Mouse (Mus musculus): ENCODE measurements around the gene Prss57.
"Not testable (repeated sequence)": the region's sequence is repeated elsewhere in the genome, so short reads cannot be mapped to it uniquely, and the experiment has no call there.

Prss57 gene

GRCm38 (mm10) chr10:79780664-79781015 is 10.1 kb downstream of the Prss57 start:
- DNase-seq, result peak in 1 of 2 experiments; percentile 79

GRCm38 (mm10) chr10:79779784-79780663 is 10.7 kb downstream of the Prss57 start:
- DNase-seq, result peak; percentile 99

DNA sequence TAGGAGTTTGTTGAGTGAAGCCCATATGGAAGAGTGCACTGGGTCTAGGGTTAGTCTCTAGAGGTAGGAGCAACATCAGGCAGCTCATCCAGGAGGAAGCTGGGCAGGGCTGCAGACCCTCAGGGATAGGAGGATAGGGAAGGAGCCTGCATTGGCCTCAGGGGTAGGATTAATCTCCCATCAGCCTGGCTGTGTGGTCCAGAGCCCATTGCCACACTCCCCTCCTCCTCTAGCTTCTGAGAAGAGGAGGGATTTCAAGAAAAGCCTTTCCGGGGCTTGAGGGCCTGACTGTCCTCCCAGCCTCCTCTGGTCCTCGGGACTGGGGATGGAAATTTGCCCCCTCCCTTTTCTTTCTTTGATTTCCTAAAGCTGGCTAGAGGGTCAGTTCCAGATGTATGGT is 11.6 kb downstream of the Prss57 start:
- no peak for DNase-seq

DNA sequence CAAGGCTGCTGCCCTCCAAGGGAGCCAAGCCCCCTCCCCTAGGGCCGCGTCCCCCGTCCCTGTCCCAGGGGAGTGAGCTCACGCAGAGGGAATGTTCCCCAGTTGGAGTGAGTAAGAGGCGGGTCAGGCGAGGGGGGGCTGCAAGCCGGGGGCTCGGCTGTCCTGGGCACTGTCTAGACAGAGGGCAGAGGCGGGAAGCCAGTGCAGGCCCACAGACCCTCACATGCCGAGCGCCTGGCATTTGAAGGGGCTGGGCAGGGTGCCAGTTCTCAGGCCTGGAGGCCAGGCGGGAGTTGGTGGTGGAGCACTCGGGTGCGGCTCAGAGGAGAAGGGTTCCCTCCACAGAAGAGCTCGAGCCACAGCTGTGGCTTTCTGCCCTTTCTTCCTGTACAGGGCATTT is 12.8 kb downstream of the Prss57 start:
- peak in 1 of 2 experiments; percentile 58 for DNase-seq

DNA sequence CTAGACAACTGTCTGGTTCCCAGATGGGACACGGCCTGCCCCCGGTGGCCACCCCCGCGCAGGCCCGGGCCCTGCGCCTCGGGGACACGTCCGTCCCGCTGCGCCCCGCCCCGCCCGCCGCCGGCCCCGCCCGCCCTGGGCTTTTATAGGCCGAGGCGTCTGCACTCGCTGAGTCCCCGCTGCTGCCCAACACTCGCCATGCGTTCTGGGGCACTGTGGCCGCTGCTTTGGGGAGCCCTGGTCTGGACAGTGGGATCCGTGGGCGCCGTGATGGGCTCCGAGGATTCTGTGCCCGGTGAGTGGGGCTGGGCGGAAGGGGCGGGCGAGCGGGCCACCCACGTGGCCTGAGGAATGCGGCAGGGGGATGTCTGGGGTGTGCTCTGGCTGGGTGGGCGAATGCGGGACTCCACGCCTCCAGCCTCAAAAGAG is 13.6 kb downstream of the Prss57 start, which contains the start of gene Fstl3:
Gene Fstl3, plus strand, starts transcription at position 170 of the 429 bp plus-strand sequence.
- no peak for DNase-seq

DNA sequence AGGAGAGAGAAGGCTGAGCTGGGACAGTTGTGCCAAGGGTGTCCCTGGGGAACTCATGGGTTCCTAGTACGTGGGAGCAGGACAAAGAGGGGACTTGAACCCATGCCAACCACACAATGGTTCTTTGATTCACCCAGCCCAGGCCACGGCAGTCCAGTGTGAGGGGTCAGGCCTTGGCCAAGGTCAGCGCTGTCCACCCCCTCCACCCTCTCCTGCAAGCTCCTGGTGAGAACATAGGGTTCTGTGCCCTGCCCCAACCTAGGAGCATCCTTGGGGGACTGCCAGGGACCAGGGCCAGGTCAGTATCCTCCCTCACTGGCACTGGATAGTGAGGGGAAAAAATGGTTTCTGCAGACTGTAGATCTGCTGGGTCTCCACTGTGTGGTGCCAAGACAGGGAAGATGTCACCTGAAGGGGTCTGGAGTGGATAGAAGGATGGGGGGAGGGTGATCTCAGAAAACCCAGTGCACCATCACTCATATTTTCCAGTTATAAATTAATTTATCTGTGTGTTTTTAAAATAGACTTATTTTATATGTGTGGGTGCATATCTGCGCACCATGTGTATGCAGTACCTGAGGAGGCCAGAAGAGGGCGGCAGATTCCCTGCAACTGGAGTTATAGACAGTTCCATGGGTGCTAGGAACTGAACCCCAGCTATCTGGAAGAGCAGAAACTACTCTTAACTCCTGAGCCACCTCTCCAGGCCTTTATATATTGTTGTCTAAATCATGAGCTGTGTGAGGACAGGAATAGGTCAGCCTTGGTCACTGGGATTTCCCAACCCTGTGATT is 16.1 kb downstream of the Prss57 start:
- peak in 1 of 2 experiments; percentile 49 for DNase-seq

GRCm38 (mm10) chr10:79773208-79773607 is 17.6 kb downstream of the Prss57 start:
- no peak for DNase-seq

- DNase-seq, result no peak
These were observed 18.4 kb downstream of the Prss57 start for GRCm38 (mm10) chr10:79772320-79772719.

DNA sequence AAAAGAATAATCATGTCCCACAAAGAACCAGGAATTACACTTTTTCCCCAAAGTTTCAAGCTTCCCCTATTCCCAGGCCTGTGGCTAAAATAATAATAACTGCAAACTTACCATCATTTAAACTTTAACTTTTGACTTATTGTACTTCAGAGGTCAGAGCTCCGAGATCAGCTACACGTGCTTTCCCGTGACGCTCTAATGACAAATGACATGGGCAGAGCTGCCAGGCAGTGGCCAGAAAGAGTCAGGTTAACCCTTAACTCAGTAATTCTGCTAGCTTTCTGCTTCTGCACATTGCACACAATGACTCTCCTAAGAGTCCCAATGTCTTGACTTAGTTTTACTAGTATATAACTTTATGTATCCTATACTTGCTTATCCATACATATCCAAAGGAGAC is 21.4 kb downstream of the Prss57 start:
- DNase-seq, result peak; percentile 71 to 83

GRCm38 (mm10) chr10:79768400-79768799 is 22.4 kb downstream of the Prss57 start:
- peak; percentile 80 to 88 for DNase-seq

GRCm38 (mm10) chr10:79767372-79768244 is 23.2 kb downstream of the Prss57 start:
- peak; percentile 95 to 96 for DNase-seq

- DNase-seq, result peak; percentile 100
These were observed 24.0 kb downstream of the Prss57 start, which contains the start of gene Rnf126 for GRCm38 (mm10) chr10:79766508-79767325. Gene Rnf126, minus strand, starts transcription at chr10:79766952.

DNA sequence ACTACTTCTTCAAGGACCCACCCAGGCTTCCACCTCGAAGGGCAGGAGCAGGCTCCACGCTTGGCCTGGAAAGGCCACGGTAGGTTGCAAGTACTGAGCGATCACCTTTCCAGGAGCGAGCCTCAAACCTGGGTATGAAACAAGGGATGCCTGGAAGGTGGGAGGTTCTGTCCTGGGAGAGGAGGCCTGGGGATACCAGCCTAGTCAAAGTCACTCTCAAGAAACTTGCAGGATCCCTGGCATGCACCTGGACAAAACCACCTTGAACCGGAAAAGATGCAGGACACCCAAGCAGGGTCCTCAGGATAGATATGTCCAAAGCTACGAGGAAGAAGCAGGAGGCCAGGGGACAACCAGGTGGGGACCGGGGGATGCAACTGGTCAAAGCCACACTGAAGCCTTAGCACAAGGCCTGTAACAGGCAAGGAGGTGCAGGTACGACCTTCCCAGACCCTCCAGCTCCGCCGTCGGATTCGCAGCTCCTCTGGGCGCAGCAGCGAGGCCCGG is 24.7 kb downstream of the Prss57 start:
- DNase-seq, result no peak

GRCm38 (mm10) chr10:79765228-79765745 is 25.5 kb downstream of the Prss57 start:
- peak in 1 of 2 experiments; percentile 70 for DNase-seq

- no peak for DNase-seq
These were observed 26.5 kb downstream of the Prss57 start for GRCm38 (mm10) chr10:79764234-79764633.

- DNase-seq, result no peak
These were observed 27.9 kb downstream of the Prss57 start for GRCm38 (mm10) chr10:79762875-79763274.

DNA sequence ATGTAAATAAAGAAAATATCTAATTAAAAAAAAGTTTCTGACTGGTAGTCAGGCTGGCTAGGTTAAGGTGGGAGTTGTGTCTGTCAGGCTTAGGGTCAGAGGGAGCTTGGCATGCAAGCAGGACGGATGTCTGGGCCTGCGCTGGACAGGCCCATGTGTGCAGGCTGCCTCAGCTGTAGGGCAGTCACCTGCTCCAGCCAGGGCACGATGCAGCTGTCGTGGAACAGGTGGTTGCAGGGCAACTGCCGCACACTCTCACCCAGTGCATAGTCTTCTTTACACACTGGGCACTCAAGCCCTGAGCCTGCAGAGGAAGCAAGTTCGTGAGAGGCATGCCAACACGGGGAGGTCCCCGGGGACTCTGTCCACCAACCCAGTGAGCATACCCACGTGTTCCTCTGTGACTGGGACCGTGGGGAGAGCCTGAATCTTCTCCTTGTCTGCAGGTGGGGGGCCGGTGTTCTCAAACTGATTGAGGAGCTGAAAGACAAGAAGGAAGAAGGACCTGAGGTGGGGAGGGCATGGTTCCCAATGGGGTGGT is 30.1 kb downstream of the Prss57 start:
- DNase-seq, result peak in 1 of 2 experiments; percentile 35

DNA sequence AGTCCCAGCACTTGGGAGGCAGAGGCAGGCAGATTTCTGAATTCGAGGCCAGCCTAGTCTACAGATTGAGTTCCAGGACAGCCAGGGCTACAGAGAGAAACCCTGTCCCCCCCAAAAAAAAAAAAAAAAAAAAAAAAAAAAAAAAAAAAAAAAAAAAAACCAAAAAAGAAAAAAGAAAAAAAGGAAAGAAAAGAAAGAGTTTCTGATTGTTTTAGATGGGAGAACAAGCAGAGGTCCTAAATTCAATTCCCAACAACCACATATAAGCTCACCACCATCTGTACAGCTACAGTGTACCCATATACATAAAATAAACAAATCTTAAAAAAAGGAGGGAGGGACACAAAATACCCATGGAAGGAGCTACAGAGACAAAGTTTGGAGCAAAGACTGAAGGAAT is 31.1 kb downstream of the Prss57 start:
- not testable (repeated sequence) for DNase-seq

GRCm38 (mm10) chr10:79756660-79757059 is 34.1 kb downstream of the Prss57 start:
- peak in 1 of 2 experiments; percentile 33 for DNase-seq

- no peak for DNase-seq
These were observed 34.9 kb downstream of the Prss57 start for GRCm38 (mm10) chr10:79755854-79756253.

All from kidney, postnatal 25 days (tissue).